Mouse (Mus musculus) ES-E14 (cell line): ENCODE results near the gene Gpr6.

Experiments
- CHD2 ChIP-seq: IDR thresholded peaks from 2 replicates; pipeline ENCODE4 v1.6.1; 2014; ENCODE audit warnings: mild to moderate bottlenecking, low read depth, low read length, inconsistent platforms
- HCFC1 ChIP-seq: IDR thresholded peaks from 2 replicates; pipeline ENCODE4 v1.6.1; 2012; ENCODE audit warnings: low read length, inconsistent platforms, borderline replicate concordance; ENCODE audit not compliant: insufficient read depth
- MAFK ChIP-seq: IDR thresholded peaks from 2 replicates; pipeline ENCODE4 v1.6.1; 2014; ENCODE audit warnings: mild to moderate bottlenecking, low read depth, low read length, inconsistent platforms; ENCODE audit not compliant: insufficient read depth
- ZC3H11A ChIP-seq: IDR thresholded peaks from 2 replicates; pipeline ENCODE4 v1.6.1; 2012; ENCODE audit warnings: low read depth, mild to moderate bottlenecking, inconsistent platforms, low read length, borderline replicate concordance
- ZNF384 ChIP-seq: IDR thresholded peaks from 2 replicates; pipeline ENCODE4 v1.6.1; 2012; ENCODE audit warnings: low read depth, low read length, inconsistent platforms

DNA sequence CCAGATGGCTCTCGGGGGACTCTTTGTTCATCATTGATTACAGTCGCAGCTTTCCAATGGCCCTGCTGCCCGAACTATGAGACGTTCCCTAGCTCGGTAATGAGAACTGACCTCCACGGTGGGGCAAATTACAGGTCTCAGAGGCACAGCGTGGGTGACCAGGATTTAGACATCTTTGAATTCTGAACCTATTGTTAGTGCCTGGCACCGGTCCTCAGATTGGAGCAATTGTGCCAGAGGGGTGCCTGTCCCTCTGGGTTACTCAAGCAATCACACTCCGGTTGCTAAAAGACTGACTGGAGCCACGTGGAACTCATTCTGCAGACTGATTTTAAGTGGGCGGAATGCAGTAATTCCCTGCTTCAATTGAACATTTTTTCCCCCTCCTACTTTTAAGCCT lies 29.8 kb downstream of the Gpr6 start:
- TF ChIP-seq HCFC1, result no peak
- TF ChIP-seq MAFK, result no peak
- no peak for TF ChIP-seq ZNF384
- TF ChIP-seq CHD2, result no peak
- TF ChIP-seq ZC3H11A, result no peak
